Mouse (Mus musculus) thymus, adult 2 months (tissue): ENCODE measurements around the gene Klk1b5. TPM values are rescaled to one million over a fixed set of nuclear protein-coding genes. Genes with fewer than 3 reads are reported as not detected.

ENCODE experiments used
- DNase-seq: peaks from one replicate; pipeline ENCODE4 v3.0.0; 2021
- H3K27ac ChIP-seq: fragments of 200-500 bp; 2 replicates; pipeline ENCODE4 v1.5.1; 2012; ENCODE audit warnings: low read length, control low read depth; ENCODE audit not compliant: control insufficient read depth, insufficient read depth
- H3K27me3 ChIP-seq: fragments of 200-500 bp; 2 replicates; pipeline ENCODE4 v1.6.1; 2012; ENCODE audit warnings: mild to moderate bottlenecking, low read length, moderate library complexity, mixed read lengths; ENCODE audit not compliant: control insufficient read depth, insufficient read depth
- H3K36me3 ChIP-seq: fragments of 200-500 bp; 2 replicates; pipeline ENCODE4 v1.6.1; 2012; ENCODE audit warnings: mild to moderate bottlenecking, low read length, moderate library complexity; ENCODE audit not compliant: control insufficient read depth, insufficient read depth
- H3K4me1 ChIP-seq: fragments of 200-500 bp; replicated peaks from 2 replicates; pipeline ENCODE4 v1.6.1; 2012; ENCODE audit warnings: low read length; ENCODE audit not compliant: control insufficient read depth, insufficient read depth
- H3K4me3 ChIP-seq: fragments of 200-500 bp; 2 replicates; pipeline ENCODE4 v1.5.1; 2012; ENCODE audit warnings: mild to moderate bottlenecking, low read length, control low read depth, moderate library complexity; ENCODE audit not compliant: control insufficient read depth, insufficient read depth
- CTCF ChIP-seq: fragments of 200-500 bp; IDR thresholded peaks from 2 replicates; pipeline ENCODE4 v1.5.1; 2012; ENCODE audit warnings: mild to moderate bottlenecking, control low read depth, low read length, moderate library complexity, borderline replicate concordance; ENCODE audit not compliant: control insufficient read depth, poor library complexity, insufficient read depth; ENCODE audit errors: extremely low read depth
- POLR2A ChIP-seq: fragments of 200-500 bp; IDR thresholded peaks from 2 replicates; pipeline ENCODE4 v1.6.1; 2012; ENCODE audit warnings: mild to moderate bottlenecking, low read length, control low read depth, moderate library complexity; ENCODE audit not compliant: control insufficient read depth, poor library complexity, insufficient read depth; ENCODE audit errors: extremely low read depth
- WGBS: fragments of 180-500 bp; shearing (Covaris S2); methylation state at CpG from one replicate; pipeline ENCODE4 v1.1.7; 2018; 5-methylcytosine and 5-hydroxymethylcytosine counted together
- polyA plus RNA-seq: library from polyadenylated mRNA; depleted of rRNA; stranded (reverse); fragments of >200 nt; gene quantifications from 2 replicates; pipeline ENCODE4 v1.2.3, GENCODE M21; 2012

Gene Klk1b5
- polyA plus RNA-seq, 1 experiment, result 0.44 TPM

DNA sequence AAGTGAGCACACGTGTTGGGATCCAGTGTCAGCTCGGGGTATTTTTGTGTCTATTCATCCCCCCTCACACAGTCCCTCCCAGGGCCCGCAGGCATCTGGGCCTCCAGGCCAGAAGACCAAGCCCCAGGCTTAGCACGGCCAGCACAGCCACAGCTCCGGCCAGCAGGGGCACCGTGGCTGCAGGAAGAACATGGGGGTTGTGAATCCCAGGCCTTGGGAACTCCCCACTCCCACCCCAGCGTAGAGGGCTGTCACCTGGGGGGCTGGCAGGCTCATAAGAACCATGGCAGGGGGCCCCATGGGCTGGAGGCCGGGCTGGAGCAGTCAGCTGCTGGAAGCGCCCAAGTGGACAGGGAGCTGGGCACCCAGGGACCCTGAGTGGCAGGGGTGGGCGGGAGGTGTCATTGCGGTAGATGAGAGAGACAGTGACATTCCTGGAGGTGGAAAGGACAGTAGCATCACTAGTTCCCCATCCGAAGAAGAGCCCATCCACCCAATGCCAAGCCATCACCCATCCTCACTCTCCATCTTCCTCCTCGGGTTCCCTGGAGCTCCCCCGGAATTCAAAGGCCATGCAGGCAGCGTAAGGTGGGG is 37.4 kb downstream of the Klk1b5 start:
- Histone ChIP-seq H3K4me3 (no peak overlapping the region), H3K27ac (no peak overlapping the region), H3K36me3 (peaks cover 14% of the 10 kb centered on the region; the same call in 1 of the 2 replicates), H3K4me1 (no peaks in the 10 kb centered on the region), H3K27me3 (no peaks in the 10 kb centered on the region)
- TF ChIP-seq CTCF (no peak), POLR2A (no peak)
- 92% methylated on average over 15 of the region's 15 CpGs for WGBS
- DNase-seq, result no peak

DNA sequence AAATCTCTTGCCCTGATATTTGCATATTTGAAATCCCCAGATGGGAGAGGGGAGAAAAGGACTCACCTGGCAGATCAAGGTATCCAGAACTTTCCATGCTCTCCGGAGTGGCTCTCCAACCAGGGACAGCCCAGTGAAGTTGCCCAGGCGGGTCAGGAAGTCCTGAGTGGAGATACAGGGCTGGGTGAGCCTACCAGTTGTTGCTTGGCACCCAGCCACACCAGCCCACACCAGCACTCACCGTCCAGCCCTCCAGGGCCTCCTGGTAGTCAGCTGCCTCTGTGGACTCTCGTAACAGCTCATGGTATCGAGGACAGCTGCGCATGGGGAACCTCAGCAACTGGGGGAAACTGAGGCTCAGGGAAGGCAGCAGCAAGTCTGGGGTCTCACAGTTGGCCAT is 39.2 kb downstream of the Klk1b5 start:
- no peak overlapping the region for H3K27ac ChIP-seq
- peaks cover 10% of the 10 kb centered on the region; the same call in 1 of the 2 replicates for H3K36me3 ChIP-seq
- TF ChIP-seq CTCF, result no peak
- no peak for TF ChIP-seq POLR2A
- no peak overlapping the region for H3K4me3 ChIP-seq
- H3K4me1 ChIP-seq, result no peaks in the 10 kb centered on the region
- 86% methylated on average over 6 of the region's 6 CpGs for WGBS
- no peak for DNase-seq
- H3K27me3 ChIP-seq, result no peaks in the 10 kb centered on the region

DNA sequence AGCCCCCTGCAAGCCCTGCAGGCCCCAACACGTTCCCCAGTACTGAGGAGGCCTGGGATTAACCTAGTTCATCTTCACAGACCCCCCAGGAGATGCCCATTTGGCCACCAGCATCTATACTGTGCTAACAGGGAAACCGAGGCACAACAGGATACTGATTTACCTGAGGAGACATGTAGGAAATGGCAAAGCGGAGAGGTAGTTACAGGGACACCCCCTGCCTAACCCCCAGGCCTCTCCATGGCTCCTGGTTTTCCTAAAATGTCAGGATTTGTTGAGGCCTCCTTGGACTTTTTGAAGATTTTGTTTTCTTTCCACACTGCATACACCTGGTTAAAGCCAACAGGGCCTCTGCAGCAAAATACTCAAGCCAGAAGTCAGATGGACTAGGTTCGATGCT is 41.5 kb downstream of the Klk1b5 start, which contains the start of gene Acp4:
Gene Acp4 (minus strand): TSS at position 101 of the 400 bp plus-strand sequence.
- WGBS, result 89% methylated on average over 4 of the region's 4 CpGs
- no peaks in the 10 kb centered on the region for H3K27me3 ChIP-seq
- H3K36me3 ChIP-seq, result peaks cover 4% of the 10 kb centered on the region; the same call in 1 of the 2 replicates
- TF ChIP-seq POLR2A, result no peak
- no peak for TF ChIP-seq CTCF
- no peak within 1 kb of the TSS for H3K4me3 ChIP-seq
- H3K27ac ChIP-seq, result no peak within 1 kb of the TSS
- DNase-seq, result no peak
- no peaks in the 10 kb centered on the region for H3K4me1 ChIP-seq

DNA sequence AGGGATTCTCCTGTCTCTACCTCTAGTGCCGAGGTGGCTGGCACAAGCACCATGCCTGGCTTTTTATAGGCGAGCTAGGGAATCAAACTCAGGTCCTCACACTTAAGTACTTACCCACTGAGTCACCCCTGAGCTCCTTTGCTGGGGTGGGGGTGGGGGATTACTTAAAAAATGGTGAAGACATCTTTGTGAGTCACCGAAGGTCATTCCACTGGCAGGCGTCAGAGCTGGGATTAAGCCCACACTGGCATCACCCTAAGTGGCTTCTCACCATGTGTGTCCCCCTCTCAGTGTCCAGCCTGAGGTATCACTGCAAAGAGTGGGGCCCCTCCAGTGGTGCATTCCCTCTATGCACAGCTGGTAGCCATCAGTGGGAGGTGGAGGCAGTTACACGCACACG is 44.7 kb downstream of the Klk1b5 start:
- WGBS, result 89% methylated on average over 6 of the region's 6 CpGs
- no peak for DNase-seq
- Histone ChIP-seq H3K4me3 (no peak overlapping the region), H3K36me3 (no peaks in the 10 kb centered on the region), H3K27me3 (no peaks in the 10 kb centered on the region), H3K4me1 (peaks cover 6% of the 10 kb centered on the region), H3K27ac (no peak overlapping the region)
- TF ChIP-seq POLR2A, result no peak

DNA sequence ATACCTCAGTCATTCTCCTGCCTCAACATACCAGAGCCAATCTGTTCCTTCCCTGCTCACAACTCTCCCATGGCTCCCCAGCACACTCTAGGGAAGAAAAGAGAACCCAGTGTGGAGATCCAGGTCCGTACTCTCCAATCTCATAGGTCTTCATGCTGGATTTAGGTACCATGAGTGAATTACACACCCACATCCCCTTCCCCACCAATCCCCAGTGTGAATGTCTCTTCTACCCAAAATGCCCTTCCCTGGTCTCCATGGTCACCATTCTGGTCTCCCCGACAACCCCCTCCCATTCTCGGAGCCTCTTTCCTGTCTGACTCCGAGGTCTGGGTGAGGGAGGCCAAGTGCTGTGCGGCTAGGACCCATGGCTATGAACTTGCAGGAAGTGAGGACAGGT is 45.4 kb downstream of the Klk1b5 start, which contains the start of gene Gm15517:
Gene Gm15517 (plus strand): TSS at position 301 of the 400 bp plus-strand sequence.
- peaks cover 6% of the 10 kb centered on the region for H3K4me1 ChIP-seq
- DNase-seq, result no peak
- H3K27me3 ChIP-seq, result no peaks in the 10 kb centered on the region
- H3K4me3 ChIP-seq, result no peak within 1 kb of the TSS
- no peak within 1 kb of the TSS for H3K27ac ChIP-seq
- TF ChIP-seq CTCF (no peak), POLR2A (no peak)
- H3K36me3 ChIP-seq, result no peaks in the 10 kb centered on the region
- WGBS, result 44% methylated on average over 5 of the region's 5 CpGs

DNA sequence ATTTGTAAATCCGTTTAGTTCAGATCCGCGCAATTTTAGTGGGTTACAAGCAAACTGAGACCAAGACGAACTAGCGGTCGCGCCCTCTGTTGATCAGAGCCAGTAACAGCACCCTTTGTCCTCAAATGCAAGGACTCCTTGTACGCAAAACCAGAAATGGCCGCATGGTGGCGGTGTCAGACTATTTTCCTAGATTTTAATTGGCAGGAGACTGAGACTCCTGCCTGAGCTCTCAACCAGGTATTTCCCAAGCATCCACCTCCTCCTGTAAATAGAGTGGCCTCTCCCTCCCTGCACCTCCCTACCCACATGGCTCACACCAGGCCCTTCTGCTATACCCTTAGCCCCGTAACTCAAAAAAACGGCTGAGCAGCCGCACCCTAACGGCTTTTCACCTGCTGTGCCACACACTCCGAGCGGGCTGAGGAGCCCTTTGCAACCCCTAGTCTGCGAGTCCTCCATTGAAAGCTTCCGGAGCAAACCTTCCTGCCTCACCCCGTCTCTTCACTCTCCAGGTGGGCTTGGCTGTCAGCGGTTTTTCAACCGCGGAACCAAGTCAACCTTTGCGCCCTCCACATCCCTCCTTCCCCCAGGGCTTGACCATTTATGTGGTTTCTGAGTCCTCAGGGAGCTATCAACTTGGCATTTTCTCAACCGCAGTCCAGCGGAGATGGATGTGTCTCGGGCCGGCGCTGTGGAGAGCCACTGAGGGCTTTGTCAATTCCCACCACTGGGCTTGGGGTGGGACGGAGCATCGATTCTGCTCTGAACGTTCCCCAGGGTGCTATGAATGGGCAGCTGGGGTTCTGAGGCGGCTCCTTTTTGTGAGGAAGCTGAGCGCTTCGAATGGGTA is 47.3 kb downstream of the Klk1b5 start:
- H3K36me3 ChIP-seq, result no peaks in the 10 kb centered on the region
- H3K4me3 ChIP-seq, result peak overlapping the region; percentile 36
- no peak overlapping the region for H3K27ac ChIP-seq
- TF ChIP-seq CTCF (peak; percentile 58; the same call in 1 of the 2 replicates), POLR2A (0 out of 2 replicates have a peak, but pooled peaks have one; percentile 24)
- H3K27me3 ChIP-seq, result no peaks in the 10 kb centered on the region
- 1% methylated on average over 34 of the region's 34 CpGs for WGBS
- DNase-seq, result peak; percentile 94
- peaks cover 6% of the 10 kb centered on the region for H3K4me1 ChIP-seq

DNA sequence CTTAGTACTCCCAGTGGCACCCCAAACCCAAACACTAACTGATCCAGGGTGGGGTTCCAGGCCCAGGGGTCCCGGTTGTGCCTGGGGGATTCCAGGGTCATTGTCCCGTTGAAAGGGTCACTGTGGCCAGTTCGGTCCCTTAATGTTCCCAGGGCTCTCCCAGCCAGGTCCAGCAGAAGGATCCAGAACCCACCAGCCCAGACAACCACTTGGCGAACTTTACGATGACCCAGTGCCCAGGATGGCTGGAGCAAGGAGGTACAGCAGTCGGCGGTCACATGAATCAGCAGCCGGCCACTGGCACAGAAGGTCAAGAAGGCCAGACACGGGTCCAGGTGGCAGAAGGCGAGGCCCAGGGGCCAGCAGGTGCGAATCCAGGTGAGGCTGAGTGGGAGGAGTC is 52.4 kb downstream of the Klk1b5 start:
- Histone ChIP-seq H3K27me3 (no peaks in the 10 kb centered on the region), H3K36me3 (no peaks in the 10 kb centered on the region), H3K27ac (no peak overlapping the region), H3K4me1 (peaks cover 3% of the 10 kb centered on the region), H3K4me3 (no peak overlapping the region)
- DNase-seq, result no peak
- TF ChIP-seq POLR2A, result no peak
- WGBS, result 91% methylated on average over 11 of the region's 11 CpGs
